ENCODE assay signal across 26 mouse cellular contexts in genomic region chr9:63100660-63101059, GRCm38 (mm10). TPM values are rescaled to one million over a fixed set of nuclear protein-coding genes. Genes with fewer than 3 reads are reported as not detected.
DNase-seq lines count a peak whose midpoint lies in the region; ATAC-seq lines count a peak whose summit lies in the region.
"Had no signal": no experiment of that assay in that cellular context is flagged by ENCODE, and none has a peak within 500 bp of the region (broad histone marks: within the 10 kb centered on the region; RNA-seq: fewer than 3 reads in every experiment).

No protein-coding gene starts in this region.

- H3K27me3 ChIP-seq in heart, embryonic 10.5 days (ENCODE audit: insufficient read depth, poor library complexity, severe bottlenecking): no peaks in the 10 kb centered on the region
- H3K27me3 ChIP-seq in lung, embryonic 16.5 days (ENCODE audit: control insufficient read depth, insufficient read depth, low read depth, low read length): no peaks in the 10 kb centered on the region
- H3K27me3 ChIP-seq in limb, embryonic 10.5 days (ENCODE audit: low read depth, poor library complexity, severe bottlenecking): no peaks in the 10 kb centered on the region
- H3K27me3 ChIP-seq: hindbrain, embryonic 13.5 days; liver, embryonic 15.5 days had no signal

- no peak overlapping the region for H3K27ac ChIP-seq in heart, embryonic 10.5 days
- peak overlapping the region; percentile 41 for H3K27ac ChIP-seq in lung, embryonic 16.5 days (ENCODE audit: low read length)
- H3K27ac ChIP-seq in limb, embryonic 10.5 days: no peak overlapping the region
- H3K27ac ChIP-seq: hindbrain, embryonic 13.5 days; liver, embryonic 15.5 days; stomach, postnatal 0 days had no signal

- 0 out of 2 replicates have a peak, but pooled peaks cover 4% of the 10 kb centered on the region for H3K4me1 ChIP-seq in heart, embryonic 10.5 days
- H3K4me1 ChIP-seq in lung, embryonic 16.5 days (replicated peaks; ENCODE audit: control insufficient read depth, insufficient read depth, low read length): no peaks in the 10 kb centered on the region; the same call in 1 of the 2 replicates
- peaks cover 8% of the 10 kb centered on the region; the same call in 1 of the 2 replicates for H3K4me1 ChIP-seq in limb, embryonic 10.5 days
- H3K4me1 ChIP-seq: hindbrain, embryonic 13.5 days; liver, embryonic 15.5 days had no signal

- peaks cover 2% of the 10 kb centered on the region; the same call in 1 of the 2 replicates for H3K36me3 ChIP-seq in heart, embryonic 10.5 days
- no peaks in the 10 kb centered on the region; the same call in 1 of the 2 replicates for H3K36me3 ChIP-seq in lung, embryonic 16.5 days (ENCODE audit: control insufficient read depth, insufficient read depth, low read length)
- no peaks in the 10 kb centered on the region for H3K36me3 ChIP-seq in limb, embryonic 10.5 days
- H3K36me3 ChIP-seq: forebrain, embryonic 10.5 days; hindbrain, embryonic 13.5 days; liver, embryonic 15.5 days; midbrain, embryonic 12.5 days had no signal

- no peak overlapping the region for H3K4me3 ChIP-seq in heart, embryonic 10.5 days
- no peak overlapping the region for H3K4me3 ChIP-seq in lung, embryonic 16.5 days (ENCODE audit: low read length)
- no peak overlapping the region for H3K4me3 ChIP-seq in limb, embryonic 10.5 days
- H3K4me3 ChIP-seq: forebrain, embryonic 10.5 days; hindbrain, embryonic 13.5 days; liver, embryonic 15.5 days; midbrain, embryonic 12.5 days had no signal

- ATAC-seq in lung, embryonic 16.5 days (ENCODE audit: low read depth): peak; percentile 55; the same call in 1 of the 2 replicates
- ATAC-seq: forebrain, embryonic 16.5 days had no signal

- intact Hi-C loops in heart, postnatal 36 days (cut with DNase I): no loop called here
- intact Hi-C loops in heart, postnatal 10 days (cut with DNase I): no loop called here

- H3K9me3 ChIP-seq in heart, embryonic 10.5 days: no peaks in the 10 kb centered on the region
- no peaks in the 10 kb centered on the region for H3K9me3 ChIP-seq in lung, embryonic 16.5 days (ENCODE audit: control insufficient read depth, low read length)
- H3K9me3 ChIP-seq in limb, embryonic 10.5 days (replicated peaks): no peaks in the 10 kb centered on the region
- H3K9me3 ChIP-seq: forebrain, embryonic 10.5 days; hindbrain, embryonic 13.5 days; liver, embryonic 15.5 days; midbrain, embryonic 12.5 days had no signal

- WGBS in heart, embryonic 10.5 days: 80% methylated on average over 5 of the region's 5 CpGs
- 63% methylated on average over 5 of the region's 5 CpGs for WGBS in lung, embryonic 16.5 days
- WGBS in limb, embryonic 10.5 days: 87% methylated on average over 5 of the region's 5 CpGs

- no peak overlapping the region for H3K4me2 ChIP-seq in lung, embryonic 16.5 days (ENCODE audit: low read depth, low read length)
- H3K4me2 ChIP-seq: hindbrain, embryonic 13.5 days; liver, embryonic 15.5 days; midbrain, embryonic 12.5 days had no signal

- H3K9ac ChIP-seq in lung, embryonic 16.5 days (ENCODE audit: low read length): no peak overlapping the region
- H3K9ac ChIP-seq: hindbrain, embryonic 13.5 days; liver, embryonic 15.5 days; midbrain, embryonic 12.5 days had no signal

- DNase-seq in heart, adult 11 months: peak; percentile 93
- DNase-seq in heart, postnatal 36 days: no peak
- peak; percentile 10 to 26 for DNase-seq in heart, postnatal 10 days
- DNase-seq in heart, embryonic 10.5 days (ENCODE audit: low spot score): no peak
- peak; percentile 38 to 66 for DNase-seq in lung, postnatal 4 days
- DNase-seq in limb, embryonic 10.5 days (ENCODE audit: low spot score): no peak
- DNase-seq: adrenal gland, postnatal 25 days; cerebellum, adult 9-11 months; gastrocnemius, postnatal 36 days; kidney, adult 18-20 months; kidney, postnatal 10 days; left cerebral cortex, postnatal 4 days; liver; thymus, adult 2 months; thymus, postnatal 4 days had no signal

RNA-seq across cellular contexts. Expression of gene Skor1, which starts 48.1 kb away (rescaled TPM):
- under 1 TPM; 0.08 TPM for total RNA-seq in heart, postnatal 36 days (2021)
- under 1 TPM; 0.07 to 0.22 TPM for total RNA-seq in heart, postnatal 10 days (2021)
- polyA plus RNA-seq in heart, embryonic 10.5 days (2016; fragmentation: Nextera tagmentation; extraction: Ambion mirVana): 0.06 TPM in 1 of 2 replicates, not detected in the other
- polyA plus RNA-seq in lung, embryonic 16.5 days (2015; fragmentation: Nextera tagmentation; extraction: Ambion mirVana): 0.09 TPM in 1 of 2 replicates, not detected in the other
- polyA plus RNA-seq in limb, embryonic 10.5 days (2016; fragmentation: Nextera tagmentation; extraction: Ambion mirVana): 0.10 and 0.14 TPM in 2 replicates
- total RNA-seq: common myeloid progenitor, adult 5-6 weeks; monocyte, adult 5-6 weeks; neutrophil, adult 5-6 weeks had no signal
- polyA plus RNA-seq: heart, embryonic 14.5 days; liver, embryonic 15.5 days; stomach, postnatal 0 days had no signal

Comparison
In these comparisons a context has a peak if more than half of its experiments do, and no peak if none do; other contexts are left out.
1. DNase-seq: peak in heart, adult 11 months (single experiment), heart, postnatal 10 days (2 of 2) and lung, postnatal 4 days (2 of 2); none in heart, postnatal 36 days (0 of 2), heart, embryonic 10.5 days (single experiment) and limb, embryonic 10.5 days (single experiment).